Mouse (Mus musculus): Measurements from ENCODE around the gene Plppr3. TPM values are rescaled to one million over a fixed set of nuclear protein-coding genes. Genes with fewer than 3 reads are reported as not detected.

The Plppr3 gene
- polyA plus RNA-seq (2012; rRNA removed), result 3.6 and 4.0 TPM in 2 replicates

DNA sequence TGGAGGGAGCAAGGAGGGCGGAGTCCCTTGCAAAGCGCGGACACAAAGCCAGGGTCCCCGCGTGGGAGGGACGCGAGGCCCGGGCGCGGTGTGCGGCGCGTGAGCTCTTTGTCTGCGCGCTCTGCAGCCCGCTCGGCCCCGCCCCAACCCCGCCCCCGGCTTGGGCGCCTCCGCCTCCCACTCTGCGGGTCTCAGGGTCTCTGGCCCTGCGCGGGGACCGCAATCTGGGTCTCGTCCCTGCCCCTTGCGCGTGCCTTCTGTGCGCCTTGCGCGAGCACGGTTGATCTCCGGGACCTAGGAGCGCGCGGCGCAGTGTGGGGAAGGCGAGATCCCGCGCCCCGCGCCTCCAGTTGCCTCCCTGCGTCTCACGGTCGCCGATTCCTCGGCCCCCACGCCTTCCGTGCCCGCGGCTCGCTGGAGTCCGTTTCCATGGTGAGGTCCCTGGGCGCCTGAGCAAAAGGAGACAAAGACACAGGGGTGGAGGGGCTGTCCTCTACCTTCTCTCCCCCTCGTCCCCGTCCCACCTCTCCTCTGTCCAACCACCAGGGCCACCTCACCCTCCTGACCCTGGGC is at the start of gene Plppr3, which contains the start of gene Prtn3:
TSS of gene Plppr3 (minus strand) at position 345 of the 573 bp plus-strand sequence.
TSS of gene Prtn3 (plus strand) at position 187 of the 573 bp plus-strand sequence.
- H3K4me1 ChIP-seq (ENCODE audit: control insufficient read depth, insufficient read depth, insufficient read length), result peaks cover 22% of the 10 kb centered on the region
- no peak within 1 kb of the TSS for H3K27ac ChIP-seq (ENCODE audit: insufficient read depth, low read length)
- H3K36me3 ChIP-seq (ENCODE audit: control insufficient read depth, insufficient read depth, low read length), result no peaks in the 10 kb centered on the region
- 2% methylated on average over 52 of the region's 57 CpGs for WGBS
- TF ChIP-seq POLR2A (IDR thresholded peaks at IDR 0.05; ENCODE audit: low read depth, low read length) (no peak), CTCF (IDR thresholded peaks at IDR 0.05; ENCODE audit: extremely low read depth, insufficient read depth, insufficient read length, insufficient replicate concordance) (no peak)
- DNase-seq (ENCODE audit: low read depth in 1 of 2, low spot score in 2 of 2), result no peak
- H3K4me3 ChIP-seq (ENCODE audit: extremely low read depth, insufficient read depth, insufficient read length), result peak within 1 kb of the TSS; percentile 50
- H3K27me3 ChIP-seq (ENCODE audit: control insufficient read depth, insufficient read depth, low read length), result peaks cover 8% of the 10 kb centered on the region

DNA sequence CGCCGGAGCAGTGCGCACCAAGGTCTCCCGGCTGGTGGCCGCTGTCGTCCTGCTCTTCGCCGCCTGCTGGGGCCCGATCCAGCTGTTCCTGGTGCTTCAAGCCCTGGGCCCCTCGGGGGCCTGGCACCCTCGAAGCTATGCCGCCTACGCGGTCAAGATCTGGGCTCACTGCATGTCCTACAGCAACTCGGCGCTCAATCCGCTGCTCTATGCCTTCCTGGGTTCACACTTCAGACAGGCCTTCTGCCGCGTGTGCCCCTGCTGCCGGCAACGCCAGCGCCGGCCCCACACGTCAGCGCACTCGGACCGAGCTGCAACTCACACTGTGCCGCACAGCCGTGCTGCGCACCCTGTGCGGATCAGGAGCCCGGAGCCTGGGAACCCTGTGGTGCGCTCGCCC is 47.1 kb upstream of the Plppr3 start:
- no peak overlapping the region for H3K4me3 ChIP-seq (ENCODE audit: extremely low read depth, insufficient read depth, insufficient read length)
- peaks cover 9% of the 10 kb centered on the region; the same call in 1 of the 2 replicates for H3K27me3 ChIP-seq (ENCODE audit: control insufficient read depth, insufficient read depth, low read length)
- DNase-seq (ENCODE audit: low read depth in 1 of 2, low spot score in 2 of 2), result no peak
- 24% methylated on average over 30 of the region's 34 CpGs for WGBS
- peaks cover 16% of the 10 kb centered on the region for H3K4me1 ChIP-seq (ENCODE audit: control insufficient read depth, insufficient read depth, insufficient read length)
- no peak for TF ChIP-seq CTCF (IDR thresholded peaks at IDR 0.05; ENCODE audit: extremely low read depth, insufficient read depth, insufficient read length, insufficient replicate concordance)
- TF ChIP-seq POLR2A (IDR thresholded peaks at IDR 0.05; ENCODE audit: low read depth, low read length), result no peak
- H3K27ac ChIP-seq (ENCODE audit: insufficient read depth, low read length), result no peak overlapping the region
- H3K36me3 ChIP-seq (ENCODE audit: control insufficient read depth, insufficient read depth, low read length), result no peaks in the 10 kb centered on the region

DNA sequence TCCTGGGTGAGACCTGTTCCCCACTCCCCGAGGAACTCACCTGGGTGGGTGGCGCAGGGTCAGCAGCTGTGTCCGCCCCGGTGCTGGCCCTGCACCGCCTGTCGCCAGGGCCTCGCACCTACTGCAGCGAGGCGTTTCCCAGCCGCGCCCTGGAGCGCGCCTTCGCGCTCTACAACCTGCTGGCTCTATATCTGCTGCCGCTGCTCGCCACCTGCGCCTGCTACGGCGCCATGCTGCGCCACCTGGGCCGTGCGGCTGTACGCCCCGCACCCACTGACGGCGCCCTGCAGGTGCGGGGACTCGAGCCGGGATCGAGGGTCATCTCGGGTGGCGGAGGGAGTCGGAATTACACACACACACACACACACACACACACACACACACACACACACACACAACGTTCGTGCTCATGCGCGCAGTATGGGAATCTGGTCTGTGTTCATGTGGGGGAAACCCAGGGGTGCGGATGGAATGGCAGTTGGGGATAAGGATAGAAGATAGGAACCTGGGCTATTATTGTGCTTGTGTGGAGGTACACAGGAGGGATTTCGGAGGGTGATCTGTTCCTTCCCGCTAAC is 46.6 kb upstream of the Plppr3 start, which contains the start of gene R3hdm4:
TSS of gene R3hdm4 (minus strand) at position 251 of the 578 bp plus-strand sequence.
- 19% methylated on average over 41 of the region's 41 CpGs for WGBS

DNA sequence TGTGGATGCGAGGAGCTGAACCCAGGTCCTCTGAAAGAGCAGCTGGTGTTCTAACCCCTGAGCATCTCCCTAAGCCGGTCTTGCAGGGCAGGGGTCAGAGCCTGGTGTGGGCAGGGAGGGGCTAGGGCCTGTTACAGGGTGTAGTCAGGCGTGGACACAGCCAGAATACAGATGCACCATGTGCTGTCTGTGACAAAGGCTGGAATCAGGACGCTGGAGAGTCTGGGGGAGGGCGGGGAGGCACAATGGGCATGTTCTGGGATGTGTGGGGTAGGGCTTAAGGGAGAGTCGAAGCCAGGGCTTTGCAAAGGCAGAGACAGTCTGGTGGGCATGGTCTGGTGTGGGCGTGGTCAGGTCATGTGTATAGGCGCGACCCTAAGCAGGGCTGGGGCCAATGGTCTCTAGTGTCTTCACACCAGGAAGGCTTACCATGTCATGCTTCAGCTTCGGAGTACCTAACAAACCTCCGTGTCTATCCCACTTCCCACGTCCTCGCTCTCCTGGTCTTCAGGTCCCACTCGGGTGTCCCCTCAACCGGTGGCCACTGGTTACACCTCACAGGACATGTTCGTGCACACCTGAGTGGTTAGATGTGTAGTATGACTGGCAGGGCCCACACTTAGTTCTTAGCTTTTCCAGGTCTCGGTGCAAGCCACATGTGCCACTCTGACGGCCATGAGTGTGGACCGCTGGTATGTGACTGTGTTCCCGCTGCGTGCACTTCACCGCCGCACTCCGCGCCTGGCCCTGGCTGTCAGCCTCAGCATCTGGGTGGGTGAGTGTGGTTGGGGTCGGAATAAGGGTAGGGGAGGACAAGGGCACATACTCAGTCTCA is 45.8 kb upstream of the Plppr3 start:
- TF ChIP-seq CTCF (IDR thresholded peaks at IDR 0.05; ENCODE audit: extremely low read depth, insufficient read depth, insufficient read length, insufficient replicate concordance), result no peak
- no peak for TF ChIP-seq POLR2A (IDR thresholded peaks at IDR 0.05; ENCODE audit: low read depth, low read length)
- Histone ChIP-seq H3K27me3 (ENCODE audit: control insufficient read depth, insufficient read depth, low read length) (peaks cover 9% of the 10 kb centered on the region; the same call in 1 of the 2 replicates), H3K36me3 (ENCODE audit: control insufficient read depth, insufficient read depth, low read length) (no peaks in the 10 kb centered on the region), H3K27ac (ENCODE audit: insufficient read depth, low read length) (no peak overlapping the region), H3K4me3 (ENCODE audit: extremely low read depth, insufficient read depth, insufficient read length) (no peak overlapping the region), H3K4me1 (ENCODE audit: control insufficient read depth, insufficient read depth, insufficient read length) (peaks cover 21% of the 10 kb centered on the region)
- DNase-seq (ENCODE audit: low read depth in 1 of 2, low spot score in 2 of 2), result no peak
- 54% methylated on average over 26 of the region's 26 CpGs for WGBS

More for the DNA sequence above, 46.6 kb upstream of the Plppr3 start, which contains the start of gene R3hdm4:
- H3K4me1 ChIP-seq (ENCODE audit: control insufficient read depth, insufficient read depth, insufficient read length), result peaks cover 18% of the 10 kb centered on the region
- peaks cover 9% of the 10 kb centered on the region; the same call in 1 of the 2 replicates for H3K27me3 ChIP-seq (ENCODE audit: control insufficient read depth, insufficient read depth, low read length)
- no peaks in the 10 kb centered on the region for H3K36me3 ChIP-seq (ENCODE audit: control insufficient read depth, insufficient read depth, low read length)
- TF ChIP-seq POLR2A (IDR thresholded peaks at IDR 0.05; ENCODE audit: low read depth, low read length), result no peak
- no peak for TF ChIP-seq CTCF (IDR thresholded peaks at IDR 0.05; ENCODE audit: extremely low read depth, insufficient read depth, insufficient read length, insufficient replicate concordance)
- H3K27ac ChIP-seq (ENCODE audit: insufficient read depth, low read length), result no peak within 1 kb of the TSS
- H3K4me3 ChIP-seq (ENCODE audit: extremely low read depth, insufficient read depth, insufficient read length), result no peak within 1 kb of the TSS
- no peak for DNase-seq (ENCODE audit: low read depth in 1 of 2, low spot score in 2 of 2)

DNA sequence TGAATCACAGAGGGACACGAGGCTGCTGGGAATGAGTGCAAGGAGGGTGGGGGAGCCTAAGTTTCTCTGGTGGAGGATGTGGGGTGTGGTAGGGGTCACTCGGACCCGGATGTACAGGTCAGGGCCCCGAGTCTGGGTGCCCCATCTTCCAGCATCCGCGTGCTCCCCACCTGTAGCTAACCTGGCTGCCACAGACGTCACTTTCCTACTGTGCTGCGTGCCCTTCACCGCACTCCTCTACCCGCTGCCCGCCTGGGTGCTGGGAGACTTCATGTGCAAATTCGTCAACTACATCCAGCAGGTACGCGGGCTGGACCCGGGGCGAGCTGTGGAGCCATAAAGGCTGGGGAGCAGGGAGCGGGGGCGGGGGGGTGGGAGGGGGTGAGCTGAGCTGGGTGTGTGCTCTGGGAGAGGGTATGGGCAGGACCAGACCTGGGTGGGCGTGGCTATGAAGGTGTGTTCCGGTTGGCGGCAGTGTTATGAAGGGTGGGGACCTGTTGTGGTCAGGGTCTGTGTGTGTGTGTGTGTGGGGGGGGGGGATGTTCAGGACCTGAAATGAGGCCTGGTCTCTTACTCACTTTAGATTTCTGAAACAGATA is 44.9 kb upstream of the Plppr3 start:
- H3K36me3 ChIP-seq (ENCODE audit: control insufficient read depth, insufficient read depth, low read length), result no peaks in the 10 kb centered on the region
- TF ChIP-seq CTCF (IDR thresholded peaks at IDR 0.05; ENCODE audit: extremely low read depth, insufficient read depth, insufficient read length, insufficient replicate concordance), result no peak
- peaks cover 9% of the 10 kb centered on the region; the same call in 1 of the 2 replicates for H3K27me3 ChIP-seq (ENCODE audit: control insufficient read depth, insufficient read depth, low read length)
- no peak overlapping the region for H3K4me3 ChIP-seq (ENCODE audit: extremely low read depth, insufficient read depth, insufficient read length)
- no peak for DNase-seq (ENCODE audit: low read depth in 1 of 2, low spot score in 2 of 2)
- WGBS, result 45% methylated on average over 20 of the region's 21 CpGs
- no peak overlapping the region for H3K27ac ChIP-seq (ENCODE audit: insufficient read depth, low read length)
- peaks cover 21% of the 10 kb centered on the region for H3K4me1 ChIP-seq (ENCODE audit: control insufficient read depth, insufficient read depth, insufficient read length)

DNA sequence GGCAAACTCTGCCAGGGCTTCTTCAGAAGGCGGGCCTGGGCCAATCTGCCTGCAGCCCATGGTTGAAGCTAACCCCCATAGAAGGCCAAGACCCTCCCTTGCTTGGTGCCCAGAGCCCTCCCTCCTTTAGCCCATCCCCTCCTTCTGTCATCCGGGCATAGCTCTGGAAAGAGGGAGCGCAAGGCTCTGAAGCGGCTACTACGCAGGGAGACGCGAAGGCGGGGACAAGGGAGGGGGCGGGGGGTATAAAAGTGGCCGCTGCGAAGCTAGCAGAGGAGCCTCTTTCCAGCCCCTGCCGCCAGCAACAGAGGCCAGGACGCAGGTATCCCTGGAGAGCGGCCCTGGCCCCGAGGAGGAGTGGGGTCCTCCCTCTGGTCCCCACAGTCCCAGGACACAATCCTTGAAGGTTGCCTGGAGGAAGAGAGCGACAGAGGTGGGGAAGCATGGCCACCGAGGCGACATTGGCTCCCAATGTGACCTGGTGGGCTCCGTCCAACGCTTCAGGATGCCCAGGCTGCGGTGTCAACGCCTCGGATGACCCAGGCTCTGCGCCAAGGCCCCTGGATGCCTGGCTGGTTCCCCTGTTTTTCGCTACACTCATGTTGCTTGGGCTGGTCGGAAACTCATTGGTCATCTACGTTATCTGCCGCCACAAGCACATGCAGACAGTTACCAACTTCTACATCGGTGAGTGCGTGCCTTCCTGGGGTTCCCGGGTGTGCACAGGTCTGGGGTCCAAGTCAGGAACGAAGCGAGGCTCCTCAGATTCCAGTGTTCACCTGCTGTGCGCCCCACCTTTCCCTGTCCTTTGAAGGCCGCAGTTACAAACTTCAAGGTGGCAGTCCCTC is 44.0 kb upstream of the Plppr3 start:
- no peak for DNase-seq (ENCODE audit: low read depth in 1 of 2, low spot score in 2 of 2)
- TF ChIP-seq POLR2A (IDR thresholded peaks at IDR 0.05; ENCODE audit: low read depth, low read length) (no peak), CTCF (IDR thresholded peaks at IDR 0.05; ENCODE audit: extremely low read depth, insufficient read depth, insufficient read length, insufficient replicate concordance) (no peak)
- Histone ChIP-seq H3K36me3 (ENCODE audit: control insufficient read depth, insufficient read depth, low read length) (no peaks in the 10 kb centered on the region), H3K4me3 (ENCODE audit: extremely low read depth, insufficient read depth, insufficient read length) (no peak overlapping the region), H3K27ac (ENCODE audit: insufficient read depth, low read length) (no peak overlapping the region), H3K4me1 (ENCODE audit: control insufficient read depth, insufficient read depth, insufficient read length) (peaks cover 21% of the 10 kb centered on the region), H3K27me3 (ENCODE audit: control insufficient read depth, insufficient read depth, low read length) (peaks cover 9% of the 10 kb centered on the region; the same call in 1 of the 2 replicates)
- 63% methylated on average over 35 of the region's 35 CpGs for WGBS

Data from spleen, adult 2 months (tissue).